Mouse (Mus musculus): ENCODE measurements around the gene Tubg1. TPM values are rescaled to one million over a fixed set of nuclear protein-coding genes. Genes with fewer than 3 reads are reported as not detected.

The Tubg1 gene
- polyA plus RNA-seq, 1 experiment: 87.5 TPM

DNA sequence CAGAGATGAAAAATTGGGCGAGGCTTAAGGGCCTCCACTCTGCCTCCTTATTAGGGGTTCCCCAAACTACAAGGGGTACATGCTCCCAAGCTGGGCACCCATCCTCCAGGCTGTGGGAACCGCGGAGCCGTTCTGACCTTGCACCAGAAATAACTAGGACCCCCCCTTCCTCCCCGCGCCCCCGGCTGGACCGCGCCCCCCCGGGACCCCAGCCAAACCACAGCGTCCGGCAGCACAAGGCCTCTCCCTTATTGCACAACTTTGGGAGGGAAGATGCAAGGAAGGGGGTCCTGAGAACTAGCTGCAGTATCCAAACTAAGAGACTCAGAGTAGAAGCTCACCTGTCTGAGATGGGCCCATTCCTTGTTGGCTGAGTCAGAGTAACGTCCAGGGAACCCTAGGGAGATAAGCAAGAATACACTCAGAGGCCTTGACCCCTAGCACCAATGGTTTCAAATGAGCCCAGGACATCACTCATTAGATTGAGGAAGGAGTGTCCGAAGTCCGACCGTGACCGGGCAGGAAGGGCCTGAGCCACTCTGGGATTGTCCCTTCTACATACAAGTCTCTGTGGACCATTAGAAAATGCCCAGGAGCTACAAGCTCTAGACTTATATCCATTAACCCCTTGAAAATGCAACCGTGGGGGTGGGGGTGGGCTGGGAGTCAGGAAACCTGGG lies 48.7 kb downstream of the Tubg1 start:
- no peaks in the 10 kb centered on the region for H3K27me3 ChIP-seq (ENCODE audit: control insufficient read depth, insufficient read depth, insufficient read length)
- H3K4me3 ChIP-seq: peak overlapping the region; percentile 99
- peak overlapping the region; percentile 97 for H3K4me2 ChIP-seq (ENCODE audit: low read depth)
- peaks cover 24% of the 10 kb centered on the region for H3K79me2 ChIP-seq (ENCODE audit: control insufficient read depth, insufficient read depth)
- TF ChIP-seq MAX (IDR thresholded peaks at IDR 0.05; ENCODE audit: low read depth): no peak
- TF ChIP-seq CEBPB (IDR thresholded peaks at IDR 0.05; ENCODE audit: insufficient read depth, poor library complexity, severe bottlenecking): peak; percentile 94
- H3ac ChIP-seq (ENCODE audit: control insufficient read depth, insufficient read length): no peak overlapping the region
- H3K36me3 ChIP-seq (ENCODE audit: control insufficient read depth, insufficient read depth): peaks cover 28% of the 10 kb centered on the region

DNA sequence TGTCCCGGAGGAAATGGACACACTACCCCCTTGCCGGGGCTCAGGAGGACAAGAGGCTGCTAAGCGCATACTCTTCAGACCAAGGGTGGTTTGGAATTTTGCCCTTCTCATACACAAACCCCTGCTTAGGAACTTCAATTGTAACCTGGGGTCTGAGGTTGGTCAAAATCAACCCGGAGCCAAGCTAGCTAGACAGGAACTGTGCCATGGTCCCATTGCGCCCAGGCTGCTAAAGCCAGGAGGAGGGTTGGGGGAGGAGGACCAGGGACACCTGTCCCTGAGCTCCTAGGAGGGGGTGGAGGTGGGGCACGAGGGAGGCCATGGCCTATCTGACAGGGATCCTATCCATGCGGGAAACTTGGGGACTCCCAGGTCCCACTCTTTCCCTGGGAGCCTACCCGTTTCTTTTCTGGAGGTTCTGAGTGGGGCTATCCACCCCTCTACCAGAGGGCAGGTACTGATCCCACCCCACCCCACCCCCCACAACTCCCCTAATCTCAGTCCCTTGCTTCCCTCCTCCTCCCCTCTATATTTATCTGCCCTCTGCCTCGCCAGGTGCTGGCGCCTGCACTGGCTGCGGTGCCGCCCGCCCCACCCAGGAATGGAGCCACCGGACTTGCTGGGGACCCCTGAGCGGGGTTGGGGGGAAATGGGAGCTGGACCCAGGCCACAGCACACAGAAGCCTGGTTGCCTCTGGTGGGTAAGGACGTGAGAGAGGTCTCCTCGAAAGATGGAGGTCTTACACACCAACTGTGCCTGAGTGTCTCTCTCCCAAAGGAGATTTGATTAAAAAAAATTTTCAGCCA lies 49.8 kb downstream of the Tubg1 start:
- Histone ChIP-seq H3K27me3 (ENCODE audit: control insufficient read depth, insufficient read depth, insufficient read length) (no peaks in the 10 kb centered on the region), H3K4me3 (peak overlapping the region; percentile 99), H3ac (ENCODE audit: control insufficient read depth, insufficient read length) (peak overlapping the region; percentile 81), H3K79me2 (ENCODE audit: control insufficient read depth, insufficient read depth) (peaks cover 24% of the 10 kb centered on the region), H3K36me3 (ENCODE audit: control insufficient read depth, insufficient read depth) (peaks cover 27% of the 10 kb centered on the region), H3K4me2 (ENCODE audit: low read depth) (peak overlapping the region; percentile 97)
- no peak for TF ChIP-seq POLR2AphosphoS2 (IDR thresholded peaks at IDR 0.05; ENCODE audit: insufficient read length, low read depth)
- TF ChIP-seq USF1 (IDR thresholded peaks at IDR 0.05; ENCODE audit: low read depth): no peak
- peak in 1 of 3 experiments; percentile 65 for TF ChIP-seq MYOD1 (IDR thresholded peaks at IDR 0.05; ENCODE audit: control insufficient read depth in 1 of 3, insufficient read length in 2 of 3, low read depth in 2 of 3)
- TF ChIP-seq E2F4 (IDR thresholded peaks at IDR 0.05; ENCODE audit: insufficient read depth): no peak
- TF ChIP-seq MAX (IDR thresholded peaks at IDR 0.05; ENCODE audit: low read depth): no peak
- peak in 1 of 3 experiments; percentile 45 for TF ChIP-seq MYOG (IDR thresholded peaks at IDR 0.05; ENCODE audit: control insufficient read depth in 1 of 3, insufficient read depth in 1 of 3, insufficient read length in 2 of 3, low read depth in 2 of 3)

DNA sequence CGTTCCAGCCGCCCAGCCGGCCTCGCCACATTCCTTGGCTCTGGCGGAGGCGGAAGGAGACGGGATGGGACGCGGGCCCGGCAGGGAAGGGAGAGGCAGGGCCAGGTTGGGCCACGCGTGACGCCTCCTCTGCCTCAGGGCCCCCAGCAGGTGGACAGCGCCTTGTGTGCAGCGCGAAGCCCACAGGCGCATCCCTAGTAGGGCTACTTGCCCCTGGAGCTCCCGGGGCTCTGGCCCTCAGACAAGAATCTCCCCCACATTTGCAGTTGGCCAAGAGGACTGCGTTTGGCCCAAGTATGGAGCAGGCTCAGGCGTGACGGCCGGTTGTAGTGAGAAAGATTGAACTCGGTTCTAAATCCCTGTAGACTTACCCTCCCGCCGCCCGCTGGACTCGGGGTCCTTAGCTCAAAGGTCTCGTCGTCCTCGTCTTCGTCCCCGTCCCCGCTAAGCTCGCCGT lies 50.6 kb downstream of the Tubg1 start, which contains the start of gene Cntnap1:
Cntnap1 (plus strand) TSS at position 170 of the 457 bp plus-strand sequence.
- Histone ChIP-seq H3K79me2 (ENCODE audit: control insufficient read depth, insufficient read depth) (peaks cover 24% of the 10 kb centered on the region), H3K4me2 (ENCODE audit: low read depth) (peak within 1 kb of the TSS; percentile 97), H3ac (ENCODE audit: control insufficient read depth, insufficient read length) (peak within 1 kb of the TSS; percentile 81), H3K4me3 (peak within 1 kb of the TSS; percentile 99), H3K36me3 (ENCODE audit: control insufficient read depth, insufficient read depth) (peaks cover 26% of the 10 kb centered on the region), H3K27me3 (ENCODE audit: control insufficient read depth, insufficient read depth, insufficient read length) (no peaks in the 10 kb centered on the region)
- TF ChIP-seq TCF12 (IDR thresholded peaks at IDR 0.05; ENCODE audit: insufficient read depth, poor library complexity, severe bottlenecking) (no peak), REST (IDR thresholded peaks at IDR 0.05; ENCODE audit: insufficient read depth, insufficient read length) (peak; percentile 68), CEBPB (IDR thresholded peaks at IDR 0.05; ENCODE audit: insufficient read depth, poor library complexity, severe bottlenecking) (no peak), POLR2A (IDR thresholded peaks at IDR 0.05; ENCODE audit: insufficient read length, low read depth) (peak; percentile 60), MYOD1 (IDR thresholded peaks at IDR 0.05; ENCODE audit: control insufficient read depth in 1 of 3, insufficient read length in 2 of 3, low read depth in 2 of 3) (peak in 2 of 3 experiments; percentile 12 to 73), TCF3 (IDR thresholded peaks at IDR 0.05; ENCODE audit: insufficient read length, low read depth) (no peak), POLR2AphosphoS2 (IDR thresholded peaks at IDR 0.05; ENCODE audit: insufficient read length, low read depth) (peak; percentile 58), MYOG (IDR thresholded peaks at IDR 0.05; ENCODE audit: control insufficient read depth in 1 of 3, insufficient read depth in 1 of 3, insufficient read length in 2 of 3, low read depth in 2 of 3) (peak in 1 of 3 experiments; percentile 55), MAX (IDR thresholded peaks at IDR 0.05; ENCODE audit: low read depth) (no peak), SRF (IDR thresholded peaks at IDR 0.05; ENCODE audit: control insufficient read depth, insufficient read length, low read depth) (no peak)

DNA sequence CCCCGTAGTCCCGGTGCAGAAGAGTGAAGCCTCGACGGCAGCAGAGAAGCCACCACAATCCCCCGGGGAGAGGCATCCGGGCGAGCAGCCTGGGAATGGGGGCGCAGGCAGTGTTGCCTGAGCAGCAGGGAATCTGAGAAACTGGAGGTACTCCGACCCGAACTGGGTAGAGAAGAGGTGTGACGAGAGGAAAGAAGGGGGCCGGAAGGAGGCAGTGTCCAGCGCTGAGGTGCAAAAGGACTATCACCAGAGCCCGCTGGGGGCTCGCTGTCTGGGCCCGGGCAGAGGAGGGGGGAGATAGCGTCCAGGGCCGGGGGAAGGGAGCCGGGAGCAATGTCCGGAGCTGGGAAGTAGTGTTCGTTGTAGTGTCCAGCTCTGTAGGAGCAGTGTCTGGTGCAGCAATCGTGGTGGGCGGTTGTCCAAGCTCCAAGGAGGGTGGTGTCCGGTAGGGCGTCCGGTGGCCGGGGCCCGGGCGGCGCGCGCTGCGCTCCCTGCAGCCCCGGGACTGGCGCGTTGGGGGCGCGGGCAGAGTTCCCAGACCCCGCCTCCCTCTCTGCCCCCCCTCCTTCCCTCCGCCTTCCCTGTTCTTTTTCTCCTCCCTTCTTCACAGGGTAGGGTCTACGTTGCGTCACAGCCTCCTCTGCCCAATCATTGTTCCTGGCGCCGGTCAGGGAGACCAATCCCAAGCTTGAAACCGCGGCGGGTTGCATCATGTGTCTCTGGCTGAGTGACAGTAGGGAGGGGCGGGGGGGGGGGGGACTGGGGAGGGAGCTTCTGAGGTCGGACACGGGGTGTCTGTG lies 51.3 kb downstream of the Tubg1 start, which contains the start of gene Plekhh3:
Plekhh3 (minus strand) TSS at position 541 of the 800 bp plus-strand sequence.
- peak within 1 kb of the TSS; percentile 81 for H3ac ChIP-seq (ENCODE audit: control insufficient read depth, insufficient read length)
- no peaks in the 10 kb centered on the region for H3K27me3 ChIP-seq (ENCODE audit: control insufficient read depth, insufficient read depth, insufficient read length)
- H3K4me2 ChIP-seq (ENCODE audit: low read depth): peak within 1 kb of the TSS; percentile 100
- H3K4me3 ChIP-seq: peak within 1 kb of the TSS; percentile 99
- TF ChIP-seq POLR2AphosphoS2 (IDR thresholded peaks at IDR 0.05; ENCODE audit: insufficient read length, low read depth) (peak; percentile 93), USF1 (IDR thresholded peaks at IDR 0.05; ENCODE audit: low read depth) (peak; percentile 71), E2F4 (IDR thresholded peaks at IDR 0.05; ENCODE audit: insufficient read depth) (peak; percentile 49), CEBPB (IDR thresholded peaks at IDR 0.05; ENCODE audit: insufficient read depth, poor library complexity, severe bottlenecking) (peak; percentile 80), MYOG (IDR thresholded peaks at IDR 0.05; ENCODE audit: control insufficient read depth in 1 of 3, insufficient read depth in 1 of 3, insufficient read length in 2 of 3, low read depth in 2 of 3) (peak in 1 of 3 experiments; percentile 11), MYOD1 (IDR thresholded peaks at IDR 0.05; ENCODE audit: control insufficient read depth in 1 of 3, insufficient read length in 2 of 3, low read depth in 2 of 3) (no peak), SRF (IDR thresholded peaks at IDR 0.05; ENCODE audit: control insufficient read depth, insufficient read length, low read depth) (peak; percentile 46), TCF3 (IDR thresholded peaks at IDR 0.05; ENCODE audit: insufficient read length, low read depth) (no peak), MAX (IDR thresholded peaks at IDR 0.05; ENCODE audit: low read depth) (no peak), POLR2A (IDR thresholded peaks at IDR 0.05; ENCODE audit: insufficient read length, low read depth) (peak; percentile 96), REST (IDR thresholded peaks at IDR 0.05; ENCODE audit: insufficient read depth, insufficient read length) (no peak), TCF12 (IDR thresholded peaks at IDR 0.05; ENCODE audit: insufficient read depth, poor library complexity, severe bottlenecking) (no peak)
- H3K36me3 ChIP-seq (ENCODE audit: control insufficient read depth, insufficient read depth): peaks cover 20% of the 10 kb centered on the region
- H3K79me2 ChIP-seq (ENCODE audit: control insufficient read depth, insufficient read depth): peaks cover 24% of the 10 kb centered on the region
